Mouse (Mus musculus) midbrain, embryonic 10.5 days (tissue): ENCODE results near the gene Prkca. TPM values are rescaled to one million over a fixed set of nuclear protein-coding genes. Genes with fewer than 3 reads are reported as not detected.

ENCODE experiments used
- DNase-seq: peaks from one replicate; pipeline ENCODE4 v3.0.0-alpha.2; 2017; ENCODE audit warnings: low spot score
- H3K27ac ChIP-seq: fragments of 300-500 bp; sonication (generic); replicated peaks from 2 replicates; pipeline ENCODE4 v1.5.1; 2016; ENCODE audit warnings: mild to moderate bottlenecking
- H3K27me3 ChIP-seq: fragments of 300-500 bp; sonication (generic); 2 replicates; pipeline ENCODE4 v1.6.1; 2016; ENCODE audit warnings: low read depth, mild to moderate bottlenecking; ENCODE audit not compliant: poor library complexity, severe bottlenecking
- H3K36me3 ChIP-seq: fragments of 300-500 bp; sonication (generic); 2 replicates; pipeline ENCODE4 v1.6.1; 2016; ENCODE audit warnings: mild to moderate bottlenecking, moderate library complexity
- H3K4me1 ChIP-seq: fragments of 300-500 bp; sonication (generic); 2 replicates; pipeline ENCODE4 v1.6.1; 2016
- H3K4me3 ChIP-seq: fragments of 300-500 bp; sonication (generic); 2 replicates; pipeline ENCODE4 v1.5.1; 2016; ENCODE audit warnings: mild to moderate bottlenecking, moderate library complexity
- H3K9me3 ChIP-seq: fragments of 300-500 bp; sonication (generic); replicated peaks from 2 replicates; pipeline ENCODE4 v1.6.1; 2016; ENCODE audit warnings: mild to moderate bottlenecking
- WGBS: fragments of 180-500 bp; shearing (Covaris S2); methylation state at CpG from one replicate; pipeline ENCODE4 v1.1.7; 2016; 5-methylcytosine and 5-hydroxymethylcytosine counted together
- polyA plus RNA-seq: library from polyadenylated mRNA; unstranded; fragments of >200 nt; fragmentation: Nextera tagmentation; extraction: Ambion mirVana; gene quantifications from 2 replicates; pipeline ENCODE4 v1.2.1, GENCODE M21; 2016

Prkca gene
- polyA plus RNA-seq, 1 experiment from 2014 or later, result 2.5 TPM

DNA sequence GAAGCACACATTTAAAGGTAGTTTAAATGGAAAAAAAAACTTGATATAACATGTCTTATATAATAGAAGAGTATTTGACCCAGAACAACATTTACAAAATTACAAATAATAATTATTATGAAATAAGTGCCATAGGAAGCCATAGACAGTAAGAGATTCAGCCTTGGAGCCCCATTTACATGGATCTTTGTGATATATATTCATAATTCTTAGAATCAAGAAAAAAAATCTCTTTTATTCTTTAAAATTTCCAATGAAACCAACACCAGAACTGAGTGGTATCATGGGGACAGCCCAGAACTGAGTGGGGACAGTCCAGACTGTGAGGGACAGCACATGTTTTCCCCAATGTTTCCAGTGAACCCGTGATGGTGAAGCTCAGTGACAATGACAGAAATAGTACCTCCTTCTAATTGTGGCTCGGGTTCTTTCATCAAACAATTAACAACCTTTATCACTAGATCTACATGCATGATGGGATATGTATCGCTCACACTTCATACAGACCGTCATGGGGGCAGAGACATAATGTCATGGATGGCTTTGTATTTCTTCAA lies 144.2 kb downstream of the Prkca start:
- 93% methylated on average over 4 of the region's 4 CpGs for WGBS
- Histone ChIP-seq H3K4me3 (no peak overlapping the region), H3K9me3 (no peaks in the 10 kb centered on the region), H3K36me3 (no peaks in the 10 kb centered on the region), H3K4me1 (peaks cover 47% of the 10 kb centered on the region), H3K27me3 (0 out of 2 replicates have a peak, but pooled peaks cover 10% of the 10 kb centered on the region), H3K27ac (no peak overlapping the region)
- no peak for DNase-seq

DNA sequence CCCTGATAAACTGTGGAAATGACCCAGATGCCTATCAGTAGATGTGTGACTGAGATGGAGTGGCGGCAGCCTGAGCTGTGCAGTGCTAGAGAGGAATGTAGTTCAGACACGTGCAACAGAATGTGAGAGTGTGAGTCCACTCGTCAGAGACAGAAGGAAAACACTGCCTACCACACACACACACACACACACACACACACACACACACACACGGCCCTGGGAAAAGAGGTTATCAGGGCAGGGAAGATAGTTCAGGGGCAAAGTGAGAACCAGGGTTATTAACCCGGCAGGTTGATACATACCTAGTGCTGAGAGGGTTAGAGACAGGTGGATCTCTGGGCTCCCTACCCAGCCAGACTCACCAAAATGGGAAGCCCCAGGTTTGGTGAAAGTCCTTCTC lies 145.1 kb downstream of the Prkca start:
- 0 out of 2 replicates have a peak, but pooled peaks cover 5% of the 10 kb centered on the region for H3K27me3 ChIP-seq
- no peaks in the 10 kb centered on the region for H3K36me3 ChIP-seq
- DNase-seq, result no peak
- H3K4me1 ChIP-seq, result peaks cover 38% of the 10 kb centered on the region
- WGBS, result 87% methylated on average over 5 of the region's 5 CpGs
- H3K27ac ChIP-seq, result no peak overlapping the region
- no peaks in the 10 kb centered on the region for H3K9me3 ChIP-seq
- no peak overlapping the region for H3K4me3 ChIP-seq

DNA sequence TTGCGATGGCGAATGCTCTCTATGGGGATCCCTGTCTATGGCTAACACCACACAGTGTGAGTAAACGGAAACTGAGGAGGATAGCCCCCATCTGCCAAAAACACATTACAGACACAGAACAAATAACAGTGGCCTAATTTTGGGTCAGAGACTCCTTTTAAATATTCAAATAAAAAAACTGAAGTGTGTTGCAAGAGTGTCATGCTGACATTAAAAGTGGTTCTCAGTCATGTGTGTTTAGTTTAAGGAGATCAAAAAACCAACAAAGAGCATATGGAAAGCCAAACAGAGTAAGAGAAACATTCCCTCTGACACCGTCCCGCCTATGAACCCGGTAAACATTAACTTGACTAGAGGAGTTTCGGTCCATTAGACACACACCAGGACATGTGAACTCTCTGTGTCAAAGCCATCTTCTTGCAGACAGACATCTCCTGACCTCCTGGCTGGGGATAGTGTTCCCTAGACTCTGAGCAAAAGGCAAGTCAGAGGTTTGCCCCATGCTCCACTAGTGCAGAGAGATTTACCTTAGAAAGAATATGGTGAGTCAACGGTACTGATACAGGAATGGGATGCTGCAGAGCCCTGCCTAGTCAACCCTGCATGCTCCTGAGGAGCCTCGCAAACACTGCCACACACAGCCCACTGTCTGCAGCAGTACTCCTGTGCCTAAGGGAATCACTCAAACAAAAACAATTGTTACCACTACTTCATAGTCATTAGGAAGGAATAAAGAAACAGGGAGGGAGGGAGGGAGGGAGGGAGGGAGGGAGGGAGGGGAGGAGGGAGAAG lies 146.1 kb downstream of the Prkca start:
- H3K9me3 ChIP-seq, result no peaks in the 10 kb centered on the region
- no peak overlapping the region for H3K27ac ChIP-seq
- no peaks in the 10 kb centered on the region for H3K36me3 ChIP-seq
- H3K4me3 ChIP-seq, result no peak overlapping the region
- no peak for DNase-seq
- peaks cover 34% of the 10 kb centered on the region for H3K4me1 ChIP-seq
- H3K27me3 ChIP-seq, result no peaks in the 10 kb centered on the region
- WGBS, result 69% methylated on average over 9 of the region's 9 CpGs

DNA sequence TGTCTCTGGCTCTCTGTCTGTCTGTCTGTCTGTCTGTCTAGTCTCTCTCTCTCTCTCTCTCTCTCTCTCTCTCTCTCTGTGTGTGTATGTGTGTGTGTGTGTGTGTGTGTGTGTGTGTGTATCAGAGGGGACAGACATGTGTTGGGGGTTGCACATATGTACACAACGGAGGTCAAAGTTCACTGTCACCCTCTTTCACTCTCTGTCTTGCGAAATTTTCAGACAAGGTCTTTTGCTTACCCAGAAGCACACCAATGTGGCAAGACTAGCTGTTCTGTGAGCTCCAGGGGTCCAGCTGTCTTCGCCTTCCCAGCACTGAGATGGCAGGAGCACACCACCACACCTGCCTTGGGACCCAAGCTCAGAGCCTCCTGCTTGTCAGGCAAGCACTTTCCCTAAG lies 146.9 kb downstream of the Prkca start:
- WGBS, result 94% methylated on average over 3 of the region's 3 CpGs
- peaks cover 34% of the 10 kb centered on the region for H3K4me1 ChIP-seq
- no peak for DNase-seq
- peak overlapping the region; percentile 49; the same call in 1 of the 2 replicates for H3K27ac ChIP-seq
- no peaks in the 10 kb centered on the region for H3K36me3 ChIP-seq
- H3K4me3 ChIP-seq, result no peak overlapping the region
- H3K27me3 ChIP-seq, result no peaks in the 10 kb centered on the region
- H3K9me3 ChIP-seq, result no peaks in the 10 kb centered on the region

DNA sequence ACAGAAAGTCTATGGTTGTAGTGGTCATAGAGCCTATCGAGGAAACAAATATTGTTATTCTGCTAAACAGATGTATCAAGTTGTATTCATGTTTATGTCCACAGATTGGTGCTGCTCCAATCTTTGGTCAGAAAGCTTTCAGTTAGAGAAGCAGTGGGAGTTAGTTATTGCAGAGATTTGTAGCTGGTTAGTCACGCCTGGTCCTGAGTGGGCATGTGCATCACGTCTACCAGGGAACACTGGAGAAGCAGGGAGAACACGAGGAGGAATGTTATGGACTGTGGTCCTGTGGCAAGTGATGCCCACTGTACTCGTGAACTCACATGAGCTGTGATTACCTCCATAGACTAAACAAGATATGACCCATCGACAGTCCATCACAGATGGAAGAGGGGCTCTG lies 153.4 kb downstream of the Prkca start:
- H3K4me3 ChIP-seq, result no peak overlapping the region
- H3K27ac ChIP-seq, result no peak overlapping the region
- WGBS, result 92% methylated on average over 6 of the region's 6 CpGs
- no peak for DNase-seq
- H3K4me1 ChIP-seq, result peaks cover 3% of the 10 kb centered on the region; the same call in 1 of the 2 replicates
- H3K36me3 ChIP-seq, result no peaks in the 10 kb centered on the region
- H3K27me3 ChIP-seq, result no peaks in the 10 kb centered on the region
- no peaks in the 10 kb centered on the region for H3K9me3 ChIP-seq

DNA sequence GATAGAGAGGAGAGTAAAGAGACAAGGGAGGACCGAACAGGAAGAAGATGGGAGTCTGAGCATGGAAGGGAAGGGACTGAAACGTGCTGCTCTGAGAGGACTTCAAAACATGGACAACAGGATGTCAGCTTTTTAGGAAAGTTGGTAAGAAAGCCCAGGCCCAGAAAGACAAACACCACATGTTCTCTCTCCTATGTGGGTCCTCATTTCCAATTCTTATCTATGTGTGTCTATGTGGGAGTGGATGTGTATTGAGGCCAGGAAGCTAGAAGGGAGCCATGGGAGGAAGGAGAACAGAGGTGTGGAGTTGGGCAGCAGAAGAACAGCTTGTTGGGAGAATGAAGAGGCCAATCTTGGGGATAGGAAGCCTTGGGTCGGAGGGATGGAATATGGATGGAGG lies 154.4 kb downstream of the Prkca start:
- WGBS, result 82% methylated on average over 3 of the region's 3 CpGs
- no peaks in the 10 kb centered on the region for H3K27me3 ChIP-seq
- H3K4me3 ChIP-seq, result no peak overlapping the region
- H3K4me1 ChIP-seq, result no peaks in the 10 kb centered on the region
- H3K27ac ChIP-seq, result no peak overlapping the region
- H3K36me3 ChIP-seq, result no peaks in the 10 kb centered on the region
- DNase-seq, result no peak
- H3K9me3 ChIP-seq, result no peaks in the 10 kb centered on the region

DNA sequence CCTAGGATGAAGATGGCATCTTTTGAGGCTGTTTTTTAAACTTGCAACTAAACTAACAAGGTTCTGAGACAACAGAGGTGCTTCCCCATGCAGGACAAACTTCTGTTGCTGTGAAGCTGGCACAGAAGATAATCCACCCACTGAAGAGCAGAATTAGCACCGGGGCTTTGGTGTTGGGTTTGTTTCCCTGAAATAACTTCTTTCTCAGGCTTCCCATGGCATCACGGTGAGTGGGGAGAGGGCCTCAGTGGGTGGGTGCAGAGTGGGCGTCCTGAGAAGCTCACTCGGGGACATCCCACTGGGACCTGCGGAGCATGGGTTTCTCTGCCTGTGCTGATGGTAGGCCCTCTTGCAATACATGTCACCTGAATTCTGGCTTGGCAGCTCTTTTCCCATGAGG lies 161.3 kb downstream of the Prkca start:
- no peak for DNase-seq
- Histone ChIP-seq H3K4me1 (peaks cover 19% of the 10 kb centered on the region), H3K27me3 (no peaks in the 10 kb centered on the region), H3K36me3 (no peaks in the 10 kb centered on the region), H3K9me3 (no peaks in the 10 kb centered on the region), H3K4me3 (no peak overlapping the region), H3K27ac (no peak overlapping the region)
- WGBS, result 84% methylated on average over 5 of the region's 5 CpGs

DNA sequence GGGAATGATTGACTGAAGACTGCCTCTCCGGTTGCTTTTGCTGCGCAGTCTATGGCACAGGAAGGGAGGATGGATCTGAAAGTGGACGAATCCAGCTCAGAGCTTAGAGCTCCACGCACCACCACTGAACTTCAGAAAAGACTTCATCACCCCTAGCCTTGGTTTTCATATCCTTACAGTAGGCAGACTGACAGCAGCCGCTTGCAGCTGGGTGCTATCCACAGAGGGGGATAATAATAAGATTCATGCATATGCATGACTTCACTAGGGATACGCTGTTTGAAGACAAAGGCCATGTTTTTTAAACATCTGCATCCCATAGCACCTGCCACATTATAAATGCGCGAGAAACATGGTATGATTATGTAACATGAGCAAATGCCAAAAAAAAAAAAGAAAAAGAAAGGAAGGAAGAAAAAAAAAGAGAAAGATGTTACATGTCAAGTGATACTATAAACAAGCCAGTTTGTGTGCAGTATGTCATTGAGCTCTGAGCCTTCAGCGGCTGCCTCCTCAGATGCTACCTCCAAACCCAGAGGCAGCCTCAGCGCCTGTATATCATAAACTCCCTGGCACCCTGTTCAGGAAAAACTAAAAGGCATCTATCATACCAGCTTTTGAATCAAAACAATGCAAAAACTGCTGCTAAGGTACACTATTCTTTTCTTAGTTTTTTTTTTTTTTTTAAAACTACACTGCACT lies 162.6 kb downstream of the Prkca start:
- H3K27me3 ChIP-seq, result no peaks in the 10 kb centered on the region
- WGBS, result 85% methylated on average over 10 of the region's 10 CpGs
- H3K27ac ChIP-seq, result peak overlapping the region; percentile 46; the same call in 1 of the 2 replicates
- H3K9me3 ChIP-seq, result no peaks in the 10 kb centered on the region
- peaks cover 19% of the 10 kb centered on the region for H3K4me1 ChIP-seq
- no peak overlapping the region for H3K4me3 ChIP-seq
- H3K36me3 ChIP-seq, result no peaks in the 10 kb centered on the region
- DNase-seq, result no peak

DNA sequence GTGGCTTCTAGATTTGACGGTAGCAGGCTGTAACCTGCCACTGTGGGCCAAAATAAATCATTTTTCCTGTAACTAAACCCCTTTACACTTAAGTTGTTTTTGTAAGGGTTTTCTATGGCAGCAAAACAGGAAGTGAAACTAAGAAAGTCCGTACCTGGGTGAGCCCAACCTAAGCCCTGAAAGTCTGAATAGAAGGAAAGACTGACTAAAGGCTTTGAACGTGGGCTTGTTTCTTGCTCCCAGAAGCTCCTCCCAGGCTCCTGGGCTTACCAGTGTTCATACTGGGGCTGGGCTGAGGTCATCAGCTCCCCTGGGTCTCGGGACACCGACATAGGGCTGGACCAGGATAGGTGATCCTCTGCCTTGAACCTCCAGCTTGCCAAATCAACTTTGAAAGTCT lies 164.9 kb downstream of the Prkca start:
- no peak for DNase-seq
- Histone ChIP-seq H3K27me3 (no peaks in the 10 kb centered on the region), H3K9me3 (no peaks in the 10 kb centered on the region), H3K4me1 (peaks cover 19% of the 10 kb centered on the region), H3K4me3 (no peak overlapping the region), H3K36me3 (no peaks in the 10 kb centered on the region), H3K27ac (no peak overlapping the region)
- 89% methylated on average over 5 of the region's 5 CpGs for WGBS

DNA sequence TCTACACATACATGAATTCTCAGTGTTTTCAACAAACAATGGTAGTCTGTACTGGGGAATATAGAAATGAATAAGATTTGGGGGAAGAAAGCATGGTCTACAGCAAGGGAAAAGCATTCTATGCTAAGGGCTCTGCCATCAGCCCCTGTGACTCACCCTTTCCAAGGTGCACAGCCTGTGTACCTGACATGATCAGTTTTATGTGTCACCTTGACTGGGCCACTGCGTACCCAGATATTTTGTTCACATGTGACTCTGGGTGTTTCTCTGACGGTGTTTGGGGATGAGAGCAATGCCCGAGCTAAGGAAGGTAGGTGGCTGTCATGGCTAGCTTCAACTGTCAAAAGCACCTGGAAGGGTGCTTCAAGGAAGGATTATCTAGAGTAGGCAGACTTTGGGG lies 165.5 kb downstream of the Prkca start:
- Histone ChIP-seq H3K27me3 (no peaks in the 10 kb centered on the region), H3K4me1 (peaks cover 19% of the 10 kb centered on the region), H3K9me3 (no peaks in the 10 kb centered on the region), H3K4me3 (no peak overlapping the region), H3K36me3 (no peaks in the 10 kb centered on the region), H3K27ac (no peak overlapping the region)
- DNase-seq, result no peak
- 92% methylated on average over 3 of the region's 3 CpGs for WGBS

DNA sequence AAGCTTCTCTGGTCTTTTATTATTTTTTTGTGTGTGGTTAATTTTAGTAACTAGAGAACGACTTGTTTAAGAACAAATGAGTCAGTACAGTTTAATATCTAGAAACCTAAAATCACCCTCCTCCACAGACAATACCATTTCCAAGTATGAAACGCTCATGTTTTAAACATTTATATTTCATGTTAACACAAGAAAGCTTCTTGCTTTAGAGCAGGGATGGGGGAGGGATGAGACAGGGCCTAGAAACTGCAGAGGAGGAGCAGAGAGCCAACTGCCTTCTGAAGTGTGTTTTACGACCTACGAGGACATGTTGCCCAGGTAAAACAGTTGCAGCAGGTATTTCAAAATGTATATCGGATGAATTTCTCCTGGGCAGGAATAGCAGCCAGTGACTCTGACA lies 167.0 kb downstream of the Prkca start:
- no peaks in the 10 kb centered on the region for H3K9me3 ChIP-seq
- no peaks in the 10 kb centered on the region for H3K36me3 ChIP-seq
- H3K27ac ChIP-seq, result no peak overlapping the region
- H3K4me1 ChIP-seq, result peaks cover 23% of the 10 kb centered on the region
- whole genome bisulfite sequencing, result 88% methylated on average over 5 of the region's 5 CpGs
- no peaks in the 10 kb centered on the region for H3K27me3 ChIP-seq
- no peak overlapping the region for H3K4me3 ChIP-seq
- no peak for DNase-seq

DNA sequence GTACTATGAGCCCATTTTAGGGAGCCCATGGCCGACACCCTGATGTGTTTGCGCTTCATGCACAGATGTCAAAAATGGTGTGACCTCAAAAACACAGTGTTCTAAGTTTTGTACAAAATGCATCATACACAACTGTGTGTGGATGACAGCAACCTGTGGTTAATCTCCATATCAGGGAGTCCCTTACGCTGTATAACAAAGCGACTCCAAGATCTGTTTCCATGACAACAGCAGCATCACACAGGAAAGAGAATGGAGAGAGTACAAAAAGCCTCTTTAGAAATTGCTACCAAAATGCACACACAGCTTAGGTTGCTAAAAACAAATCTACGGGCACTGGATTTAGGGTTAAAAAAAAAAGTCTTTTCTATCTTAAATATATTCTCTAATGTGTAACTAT lies 171.8 kb downstream of the Prkca start:
- DNase-seq, result no peak

DNA sequence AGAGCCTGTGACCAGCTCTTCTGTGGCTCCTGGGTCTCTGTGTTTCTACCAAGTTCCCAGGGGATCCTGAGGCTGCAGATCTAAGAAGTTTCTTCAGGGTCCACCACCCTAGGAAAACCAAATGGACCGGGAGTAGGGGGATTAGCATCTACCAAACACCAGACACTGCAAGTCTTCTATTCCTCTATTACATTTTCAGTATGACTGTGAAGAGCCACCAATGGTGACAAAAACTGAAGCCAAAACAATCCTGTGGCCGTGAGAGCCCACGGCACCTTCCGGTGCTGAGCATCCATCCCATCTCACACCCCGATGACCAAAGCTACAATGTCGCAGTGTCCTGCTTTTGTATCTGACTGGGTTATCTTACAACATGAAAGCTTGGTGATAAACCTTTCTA lies 172.5 kb downstream of the Prkca start:
- no peaks in the 10 kb centered on the region; the same call in 1 of the 2 replicates for H3K9me3 ChIP-seq
- no peaks in the 10 kb centered on the region for H3K27me3 ChIP-seq
- no peak overlapping the region for H3K4me3 ChIP-seq
- H3K27ac ChIP-seq, result no peak overlapping the region
- no peak for DNase-seq
- H3K4me1 ChIP-seq, result peaks cover 6% of the 10 kb centered on the region
- 93% methylated on average over 6 of the region's 6 CpGs for WGBS
- H3K36me3 ChIP-seq, result no peaks in the 10 kb centered on the region

More for the DNA sequence above, 171.8 kb downstream of the Prkca start:
- Histone ChIP-seq H3K27ac (no peak overlapping the region), H3K4me3 (no peak overlapping the region), H3K36me3 (no peaks in the 10 kb centered on the region), H3K4me1 (peaks cover 6% of the 10 kb centered on the region), H3K27me3 (no peaks in the 10 kb centered on the region), H3K9me3 (no peaks in the 10 kb centered on the region; the same call in 1 of the 2 replicates)
- 76% methylated on average over 5 of the region's 5 CpGs for WGBS
